Mouse (Mus musculus) E14TG2a.4 (cell line): ENCODE measurements around the gene Hoxc13.

Experiments
- CTCF ChIP-seq: conservative IDR thresholded peaks from 2 replicates; pipeline ENCODE4 v1.5.1; 2014; ENCODE audit warnings: low read length
- NANOG ChIP-seq: IDR thresholded peaks from 2 replicates; pipeline ENCODE4 v1.6.1; 2014; ENCODE audit warnings: borderline replicate concordance, low read length, mixed read lengths
- POU5F1 ChIP-seq: IDR thresholded peaks from 2 replicates; pipeline ENCODE4 v1.6.1; 2014; ENCODE audit warnings: low read length, borderline replicate concordance

DNA sequence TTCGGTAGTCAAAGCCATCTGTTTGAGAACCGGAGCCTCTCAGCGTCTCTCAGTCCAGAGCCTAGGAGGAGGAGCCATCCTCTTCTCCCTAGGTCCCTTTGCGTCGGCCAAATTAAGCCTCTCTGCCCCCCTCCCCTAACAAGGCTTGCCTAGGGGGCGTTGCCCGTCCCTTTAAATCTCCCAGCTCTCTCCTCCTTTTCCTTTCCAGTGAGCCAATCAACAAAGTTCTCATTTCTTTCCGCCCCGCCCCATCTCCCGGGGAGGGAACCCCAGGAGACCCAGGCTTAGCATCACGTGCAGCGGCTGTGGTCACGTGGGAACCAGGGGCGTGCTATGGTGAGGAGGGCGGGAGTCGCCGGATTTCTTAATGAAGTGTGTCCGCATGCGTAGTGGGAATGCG lies 284 bp upstream of the Hoxc13 start:
- TF ChIP-seq CTCF (no peak), POU5F1 (no peak), NANOG (no peak)
